Mouse (Mus musculus) retina, adult 2 months (tissue): ENCODE measurements around the gene Slc24a3.

Source experiments
- DNase-seq: peaks from one replicate; pipeline ENCODE4 v3.0.0-alpha.2; 2012; ENCODE audit warnings: low read depth, low spot score

Gene Slc24a3

DNA sequence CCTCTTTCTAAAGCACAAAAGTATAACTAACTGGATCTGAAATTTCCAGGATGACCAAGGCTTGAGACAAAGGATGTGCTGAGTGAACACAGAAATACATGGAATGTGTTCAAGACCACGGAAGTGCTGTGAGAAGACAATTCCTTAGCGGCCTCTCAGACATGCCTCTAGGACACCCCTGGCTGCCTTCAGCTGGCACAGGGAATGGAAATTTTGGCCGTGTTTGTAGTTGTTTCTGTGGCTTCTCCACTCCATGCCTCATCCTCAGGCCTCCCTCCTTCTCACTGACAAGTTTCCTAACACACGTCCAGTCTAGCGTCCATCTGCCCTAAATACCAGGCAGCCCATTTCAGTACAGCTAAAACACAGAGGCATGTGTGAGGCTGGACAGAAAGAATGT is 262.4 kb downstream of the Slc24a3 start:
- no peak for DNase-seq

DNA sequence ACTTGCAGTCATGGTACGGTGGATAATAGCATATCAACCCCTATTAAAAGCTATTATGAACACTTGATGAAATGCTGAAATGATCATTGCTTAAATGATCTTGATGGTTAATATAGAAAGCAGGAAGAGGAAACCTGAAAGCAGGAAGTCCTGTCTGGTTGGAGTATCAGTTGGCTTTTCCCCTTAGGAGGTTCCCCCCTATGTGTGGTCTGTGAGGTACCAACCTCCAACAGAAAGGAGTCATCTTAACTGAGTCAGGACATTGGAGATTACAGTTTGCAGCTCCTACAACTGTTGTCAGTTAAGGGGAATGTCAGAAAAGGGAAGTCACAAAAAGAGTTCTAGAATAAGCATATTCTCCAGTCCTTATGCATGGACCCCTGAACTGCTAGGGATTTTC is 266.5 kb downstream of the Slc24a3 start:
- DNase-seq = no peak

GRCm38 (mm10) chr2:145438336-145438735 is 270.8 kb downstream of the Slc24a3 start:
- DNase-seq = no peak

- no peak for DNase-seq
These were observed 272.2 kb downstream of the Slc24a3 start for GRCm38 (mm10) chr2:145439755-145440154.

GRCm38 (mm10) chr2:145457106-145457747 is 289.7 kb downstream of the Slc24a3 start:
- DNase-seq = no peak

DNA sequence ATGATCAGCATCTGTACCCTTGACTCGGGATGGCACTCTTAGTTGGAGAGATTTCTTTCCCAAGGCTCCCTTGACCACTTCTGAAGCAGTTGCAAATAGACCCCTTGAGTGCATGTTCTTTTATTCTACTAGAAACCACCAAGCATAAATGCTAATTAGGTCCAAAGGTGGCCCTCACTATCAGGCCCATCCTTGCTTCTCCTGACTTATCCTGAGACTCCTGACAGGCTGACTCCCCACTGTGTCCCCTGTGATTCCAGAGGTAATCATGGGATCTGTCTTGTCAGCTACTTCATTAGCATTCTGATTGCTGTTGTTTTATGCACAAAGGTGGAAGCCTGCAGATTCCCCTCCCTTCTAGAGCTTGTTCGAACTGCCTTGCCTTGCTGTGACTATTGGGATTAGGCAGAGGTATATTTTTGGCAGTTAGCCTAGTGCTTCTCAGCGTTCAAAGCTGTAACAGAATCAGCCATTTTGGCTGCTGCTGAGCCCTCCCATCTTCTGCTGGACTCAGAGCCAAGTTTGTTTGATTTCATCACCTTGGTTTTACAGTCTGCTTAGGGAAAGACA is 293.4 kb downstream of the Slc24a3 start:
- no peak for DNase-seq

- DNase-seq = no peak
These were observed 294.7 kb downstream of the Slc24a3 start for GRCm38 (mm10) chr2:145462253-145462652.

DNA sequence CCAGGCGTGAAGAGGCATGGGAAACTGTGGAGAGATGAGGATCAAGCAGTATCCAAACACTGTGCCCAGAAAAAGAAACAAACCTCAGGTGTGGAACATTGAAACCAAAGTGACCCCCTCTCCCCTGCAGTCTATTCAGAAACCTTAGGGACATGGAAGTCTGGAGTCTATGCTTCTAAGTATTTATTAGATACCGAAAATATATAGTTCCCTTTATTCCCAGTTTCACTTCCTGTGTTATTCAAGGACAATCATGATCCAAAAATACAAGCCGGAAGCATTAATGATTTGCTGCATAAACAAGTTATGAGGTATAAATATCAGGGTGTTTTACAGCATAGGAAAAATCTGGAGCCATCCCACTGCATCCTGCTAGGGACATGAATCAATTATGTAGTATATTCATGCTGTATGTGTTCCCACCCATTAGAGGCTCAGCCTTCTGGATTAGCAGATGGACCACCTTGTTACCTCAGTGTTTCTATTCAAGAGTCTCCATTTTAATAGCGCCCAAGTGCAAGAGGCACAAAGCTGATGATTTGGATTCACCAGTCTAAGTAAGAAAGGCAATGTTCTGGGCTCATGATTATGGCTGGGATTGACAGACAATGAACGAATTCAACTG is 301.3 kb downstream of the Slc24a3 start:
- no peak for DNase-seq

DNA sequence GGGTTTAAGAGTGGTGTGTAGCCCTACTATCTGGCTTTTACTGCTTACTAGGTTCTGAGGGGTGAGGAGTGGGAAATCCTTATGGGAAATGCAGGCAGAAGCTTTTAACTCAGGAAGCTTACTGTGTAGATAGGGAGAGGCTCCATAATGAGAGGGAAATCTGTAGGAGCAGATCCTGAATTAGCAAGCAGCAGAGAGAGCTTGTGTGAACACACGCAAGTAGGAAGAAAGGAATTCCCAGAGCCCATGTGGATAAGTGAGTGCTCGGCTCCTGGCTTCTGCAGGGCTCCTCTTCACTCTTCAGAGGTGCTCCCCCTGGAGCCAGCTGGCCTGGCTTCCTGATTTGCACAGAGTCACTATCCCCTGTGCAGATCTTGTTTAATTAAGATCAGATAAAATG is 309.9 kb downstream of the Slc24a3 start:
- DNase-seq = no peak

GRCm38 (mm10) chr2:145479676-145480075 is 312.1 kb downstream of the Slc24a3 start:
- no peak for DNase-seq

DNA sequence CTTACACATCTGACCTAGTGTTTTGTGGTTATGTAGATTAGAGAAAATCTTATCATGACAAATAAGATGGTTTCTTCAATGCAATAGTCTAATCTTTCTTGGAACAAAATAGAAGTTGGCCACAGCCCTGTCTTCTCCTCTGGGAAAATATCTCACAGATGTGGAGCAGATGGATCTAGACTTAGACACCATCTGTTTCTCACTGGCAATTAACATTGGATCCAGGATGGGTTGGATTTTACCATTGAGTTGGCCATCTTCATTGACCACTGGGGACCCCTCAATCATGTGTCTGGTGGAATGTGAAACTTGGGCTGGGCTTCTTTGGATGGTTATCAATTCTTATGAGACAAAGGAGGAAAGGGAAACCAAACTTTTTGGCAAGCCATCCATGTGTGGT is 332.7 kb downstream of the Slc24a3 start:
- no peak for DNase-seq

DNA sequence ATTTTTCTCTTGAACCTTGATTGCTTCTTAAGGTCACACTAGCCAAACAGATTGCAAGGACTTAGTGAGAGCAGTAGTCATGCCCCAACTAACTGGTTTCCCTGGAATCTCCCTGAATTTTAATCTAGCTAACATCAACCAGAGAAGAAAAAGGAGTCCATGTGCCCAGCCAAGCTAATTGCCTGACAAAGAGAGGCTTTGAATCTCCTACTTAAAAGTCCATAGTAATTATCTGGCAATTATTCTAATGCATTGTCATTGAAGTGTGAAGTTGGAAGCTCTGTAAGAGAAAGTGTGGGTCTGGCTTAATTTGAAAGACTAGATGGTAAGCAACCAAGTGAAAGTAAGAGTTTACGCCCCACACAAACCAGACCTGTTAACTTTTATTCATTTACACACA is 333.9 kb downstream of the Slc24a3 start:
- no peak for DNase-seq

- no peak for DNase-seq
These were observed 340.1 kb downstream of the Slc24a3 start for GRCm38 (mm10) chr2:145507702-145508101.

- DNase-seq = no peak
These were observed 343.2 kb downstream of the Slc24a3 start for GRCm38 (mm10) chr2:145510650-145511225.

DNA sequence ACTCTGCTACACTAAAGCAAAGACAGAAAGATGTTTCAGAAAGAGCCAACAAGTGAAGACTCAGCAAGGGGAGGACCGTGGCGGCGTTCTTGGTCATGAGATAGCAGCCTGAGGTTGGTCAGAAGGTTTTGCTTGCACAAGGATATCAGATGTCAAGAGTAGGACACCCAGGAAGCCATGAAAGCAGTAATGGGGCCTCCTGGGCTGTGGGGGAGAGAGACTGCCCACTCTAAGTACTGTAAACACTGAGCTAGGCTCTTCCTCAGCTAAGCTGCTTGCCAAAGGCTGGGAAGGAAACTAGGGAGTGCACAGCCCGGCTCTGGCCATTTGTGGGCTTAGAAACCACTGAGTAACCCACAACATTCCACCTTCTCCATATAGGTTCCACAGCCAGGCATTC is 348.4 kb downstream of the Slc24a3 start:
- DNase-seq = no peak

DNA sequence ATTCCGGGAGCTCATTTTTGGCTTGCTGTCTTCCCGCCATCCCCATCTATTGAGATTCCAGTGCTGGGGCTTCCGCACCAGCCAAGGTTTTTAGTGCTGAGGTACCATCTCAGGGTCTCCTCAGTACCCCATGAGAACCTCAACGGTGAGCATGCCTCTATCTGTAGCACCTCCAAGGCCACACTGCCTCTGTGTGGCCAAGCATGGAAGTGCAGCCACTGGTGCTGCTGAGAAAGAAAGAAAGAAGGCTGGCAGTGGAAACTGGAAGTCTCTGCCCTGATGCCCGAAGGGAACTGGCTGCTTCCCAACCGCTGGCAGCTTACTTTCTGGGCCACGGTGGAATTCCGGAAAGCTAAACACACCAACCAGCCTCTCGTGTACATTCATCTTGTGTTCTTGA is 349.8 kb downstream of the Slc24a3 start:
- peak; percentile 30 for DNase-seq

DNA sequence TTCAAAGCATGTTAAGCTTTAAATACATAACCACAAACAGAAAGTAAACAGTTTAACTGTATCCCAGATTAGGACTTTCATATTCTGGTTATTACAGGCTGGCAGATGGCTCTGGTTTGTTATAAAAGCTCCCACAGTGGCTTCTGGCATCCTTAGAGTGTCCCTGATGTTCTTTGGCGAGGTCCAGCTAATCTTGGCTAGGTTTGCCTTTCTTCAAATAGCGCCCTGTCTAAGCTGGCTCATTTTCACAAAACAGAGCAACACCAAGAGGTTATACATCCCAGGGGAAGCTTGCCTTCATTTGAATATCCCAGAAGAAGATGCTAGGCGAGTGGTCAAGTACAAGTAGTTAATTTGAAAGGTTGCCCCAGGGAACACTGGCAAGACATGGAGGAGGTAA is 354.5 kb downstream of the Slc24a3 start:
- DNase-seq = no peak

DNA sequence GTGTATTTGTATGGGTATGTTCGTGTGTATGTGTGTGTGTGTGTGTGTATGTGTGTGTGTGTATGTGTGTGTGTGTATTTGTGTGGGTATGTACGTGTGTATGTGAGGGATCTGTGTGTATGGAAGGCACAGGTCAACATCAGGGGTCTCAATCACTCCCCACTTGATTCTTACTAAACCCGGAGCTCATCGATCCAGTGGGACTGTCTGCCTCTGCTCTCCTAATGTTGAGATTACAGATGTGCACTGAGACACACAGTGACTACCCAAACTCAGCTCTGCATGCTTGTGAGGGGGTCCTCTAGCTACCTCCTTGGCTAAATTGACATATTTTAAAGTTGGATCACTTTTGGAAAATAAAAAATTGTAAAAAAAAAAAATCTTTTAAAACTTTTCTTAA is 355.8 kb downstream of the Slc24a3 start:
- no peak for DNase-seq

GRCm38 (mm10) chr2:145527151-145527550 is 359.6 kb downstream of the Slc24a3 start:
- DNase-seq = no peak

GRCm38 (mm10) chr2:145530941-145531353 is 363.4 kb downstream of the Slc24a3 start:
- DNase-seq = no peak

- no peak for DNase-seq
These were observed 365.5 kb downstream of the Slc24a3 start for GRCm38 (mm10) chr2:145533086-145533485.

DNA sequence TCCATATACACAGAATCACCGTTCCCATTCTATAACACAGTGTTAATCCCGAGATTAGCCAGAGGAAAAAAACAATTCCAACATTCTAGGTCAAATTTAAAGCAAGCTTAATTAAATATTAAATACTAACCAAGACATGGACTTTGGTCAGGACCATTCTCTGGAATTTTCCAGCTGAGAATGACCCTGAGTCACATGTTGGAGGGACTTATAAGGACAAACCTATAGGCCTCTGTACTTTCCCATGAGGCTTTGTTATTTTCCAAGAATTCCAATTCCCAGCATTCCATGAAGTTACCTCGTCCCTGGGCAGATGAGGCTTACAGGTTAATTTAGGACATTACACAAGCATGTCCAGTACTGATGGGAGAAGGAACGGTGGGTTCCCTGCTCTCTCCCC is 367.8 kb downstream of the Slc24a3 start:
- DNase-seq = no peak

- DNase-seq = no peak
These were observed 368.2 kb downstream of the Slc24a3 start for GRCm38 (mm10) chr2:145535774-145536173.
